Mouse (Mus musculus): Measurements from ENCODE around the gene Myh6. TPM values are rescaled to one million over a fixed set of nuclear protein-coding genes. Genes with fewer than 3 reads are reported as not detected.
A peak's percentile ranks its signal among the peaks of the same experiment; 100 is the strongest.

Myh6 gene
- polyA plus RNA-seq, 1 experiment from 2014 or later = 0.69 TPM

DNA sequence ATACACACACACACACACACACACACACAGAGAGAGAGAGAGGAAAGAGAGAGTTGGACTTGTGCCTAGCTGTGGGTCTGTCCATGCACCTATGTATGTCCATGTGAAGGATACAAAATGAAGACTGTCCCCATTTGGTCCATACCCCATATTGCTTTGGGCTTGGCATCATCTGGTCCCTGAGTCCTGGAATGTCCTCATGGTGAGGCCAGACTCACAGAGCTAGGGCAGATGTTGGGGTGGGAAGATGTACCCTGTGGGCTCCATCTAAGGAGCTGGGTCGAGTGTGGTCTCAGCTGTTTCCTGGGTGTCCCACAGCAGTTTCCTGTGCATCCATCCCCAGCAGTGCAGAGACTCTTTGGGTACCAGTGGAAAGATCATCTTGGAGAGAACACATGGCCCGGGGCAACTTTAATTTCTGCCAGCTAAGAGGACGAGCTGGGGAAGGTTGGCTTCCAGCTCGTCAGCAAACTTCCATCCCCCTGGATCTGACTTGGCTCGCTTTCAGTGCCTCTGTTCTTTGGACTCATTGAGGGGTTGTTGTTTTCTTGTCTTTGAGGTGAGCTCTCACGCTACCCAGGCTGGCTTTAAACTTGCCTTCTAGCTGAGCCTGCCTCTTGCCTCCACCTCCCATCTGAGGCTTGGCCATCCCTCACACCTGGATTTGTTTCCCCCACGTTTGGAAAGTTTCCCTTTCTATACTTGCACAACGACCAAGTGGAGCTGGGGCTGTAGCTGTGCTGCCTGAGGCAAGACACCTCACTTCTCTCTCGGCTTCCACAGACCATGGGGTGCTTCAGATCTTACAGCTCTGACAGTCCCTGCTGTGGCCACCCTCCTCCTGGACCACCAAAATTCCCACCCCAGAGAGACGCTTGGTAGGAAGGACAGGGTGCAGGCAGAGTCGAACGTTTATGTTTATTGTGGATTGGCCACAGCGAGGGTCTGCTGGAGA lies 25.4 kb downstream of the Myh6 start:
- DNase-seq (no peak), ATAC-seq (ENCODE audit: low read depth) (no peak)
- WGBS (ENCODE audit: insufficient replicate concordance) = 42% methylated on average over 13 of the region's 13 CpGs
- Histone ChIP-seq H3K9ac (no peak overlapping the region), H3K36me3 (no peaks in the 10 kb centered on the region), H3K27me3 (0 out of 2 replicates have a peak, but pooled peaks cover 16% of the 10 kb centered on the region), H3K4me2 (no peak overlapping the region), H3K27ac (no peak overlapping the region), H3K4me1 (replicated peaks) (no peaks in the 10 kb centered on the region), H3K9me3 (replicated peaks) (no peaks in the 10 kb centered on the region), H3K4me3 (replicated peaks) (no peak overlapping the region)

DNA sequence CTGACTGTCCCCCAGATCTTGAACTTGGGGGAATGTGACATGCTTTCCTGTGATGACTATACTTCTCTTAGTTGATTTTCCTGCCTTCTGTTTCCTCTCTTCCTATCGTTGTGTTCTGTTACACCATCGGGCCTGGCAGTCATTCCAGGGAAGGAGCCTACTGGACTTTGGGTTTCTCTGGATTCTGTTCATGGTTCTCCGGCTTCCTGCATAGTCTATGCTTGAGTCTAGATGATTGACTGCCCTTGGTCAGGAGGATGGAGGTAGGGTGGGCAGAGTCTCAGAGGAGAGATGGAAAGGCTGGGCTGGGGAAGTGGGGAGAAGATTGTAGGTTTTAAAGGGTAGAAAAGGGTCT lies 26.6 kb downstream of the Myh6 start:
- WGBS (ENCODE audit: insufficient replicate concordance) = 57% methylated on average over 3 of the region's 3 CpGs
- DNase-seq (no peak), ATAC-seq (ENCODE audit: low read depth) (no peak)
- no peaks in the 10 kb centered on the region for H3K36me3 ChIP-seq
- H3K4me1 ChIP-seq (replicated peaks) = no peaks in the 10 kb centered on the region
- no peak overlapping the region for H3K9ac ChIP-seq
- no peak overlapping the region for H3K27ac ChIP-seq
- H3K9me3 ChIP-seq (replicated peaks) = no peaks in the 10 kb centered on the region
- H3K27me3 ChIP-seq = 0 out of 2 replicates have a peak, but pooled peaks cover 16% of the 10 kb centered on the region
- H3K4me2 ChIP-seq = no peak overlapping the region
- no peak overlapping the region for H3K4me3 ChIP-seq (replicated peaks)

DNA sequence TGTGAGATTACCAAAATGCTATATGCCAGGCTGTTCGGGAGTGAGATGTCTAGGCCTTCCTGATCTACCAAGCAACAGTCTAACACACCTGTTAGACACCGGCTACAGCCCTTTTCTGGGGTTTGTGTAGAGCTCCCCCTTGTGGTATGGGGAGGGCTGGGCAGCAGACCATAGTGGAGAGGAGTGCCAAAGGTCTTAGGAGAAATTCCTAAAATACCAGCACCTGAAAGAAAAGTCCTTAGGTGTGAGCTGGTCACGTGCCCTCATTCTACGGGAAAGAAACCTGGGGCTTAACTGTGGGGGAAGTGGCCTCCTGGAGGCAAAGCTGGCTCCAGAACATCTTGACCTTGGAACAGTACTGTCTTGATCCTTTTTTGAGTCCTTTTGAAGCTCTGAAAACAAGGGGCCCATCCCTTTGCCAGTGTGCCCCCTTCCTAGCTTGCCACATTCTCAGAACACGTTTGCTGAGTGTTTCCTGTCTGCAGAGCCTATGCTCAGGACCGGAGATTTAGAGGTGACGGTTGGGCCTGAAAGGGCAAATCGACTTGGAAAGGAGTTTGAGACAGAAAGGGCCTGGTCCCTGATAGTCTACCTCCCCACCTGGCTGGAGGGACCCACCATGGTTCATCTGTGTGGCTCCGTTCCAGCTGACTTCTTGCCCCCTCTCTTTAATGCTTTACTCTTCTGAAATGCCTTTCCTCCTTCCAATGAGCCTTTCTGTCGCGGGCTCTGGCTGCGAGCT lies 27.1 kb downstream of the Myh6 start:
- H3K4me1 ChIP-seq (replicated peaks) = no peaks in the 10 kb centered on the region
- no peaks in the 10 kb centered on the region for H3K36me3 ChIP-seq
- H3K4me3 ChIP-seq (replicated peaks) = no peak overlapping the region
- no peaks in the 10 kb centered on the region for H3K9me3 ChIP-seq (replicated peaks)
- no peak overlapping the region for H3K4me2 ChIP-seq
- no peak overlapping the region for H3K27ac ChIP-seq
- 40% methylated on average over 12 of the region's 12 CpGs for WGBS (ENCODE audit: insufficient replicate concordance)
- H3K27me3 ChIP-seq = 0 out of 2 replicates have a peak, but pooled peaks cover 16% of the 10 kb centered on the region
- ATAC-seq (ENCODE audit: low read depth) = no peak
- DNase-seq = peak; percentile 32
- no peak overlapping the region for H3K9ac ChIP-seq

DNA sequence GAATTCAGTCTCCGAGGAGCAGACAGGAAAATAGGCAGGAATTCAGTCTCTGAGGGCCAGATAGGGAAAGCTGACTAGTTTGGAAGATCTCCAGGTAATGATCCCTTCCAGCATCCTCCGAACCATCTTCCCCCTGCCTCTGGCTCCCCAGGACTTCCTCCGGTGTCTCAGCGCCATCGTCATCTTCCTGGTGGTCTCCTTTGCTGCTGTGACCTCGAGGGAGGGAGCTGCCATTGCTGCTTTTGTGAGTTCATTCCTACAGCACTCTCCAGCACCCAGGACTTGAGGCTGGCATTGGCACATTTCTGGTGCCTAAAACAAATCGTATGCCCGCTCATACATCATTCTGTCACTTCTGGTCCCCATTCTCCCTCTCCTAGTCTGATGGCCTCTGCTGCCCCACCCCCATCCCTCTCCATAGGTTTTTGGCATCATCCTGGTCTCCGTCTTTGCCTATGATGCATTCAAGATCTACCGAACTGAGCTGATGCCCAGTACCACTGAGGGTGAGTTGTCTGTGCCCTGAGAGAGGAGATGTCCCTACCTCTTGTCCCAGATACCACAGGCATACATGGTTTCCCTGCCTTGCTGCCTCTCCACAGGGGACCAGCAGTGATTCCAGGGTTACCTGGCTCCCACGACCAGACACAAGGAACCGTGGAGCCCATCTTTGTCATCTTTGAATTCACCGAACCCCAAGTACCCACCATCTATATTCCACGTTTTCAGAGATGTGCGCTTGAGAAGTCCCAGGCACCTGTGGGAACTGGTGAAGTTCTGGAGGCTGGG lies 28.1 kb downstream of the Myh6 start:
- H3K4me2 ChIP-seq = no peak overlapping the region
- H3K27ac ChIP-seq = no peak overlapping the region
- H3K9ac ChIP-seq = no peak overlapping the region
- no peak overlapping the region for H3K4me3 ChIP-seq (replicated peaks)
- ATAC-seq (ENCODE audit: low read depth) (no peak), DNase-seq (no peak)
- H3K36me3 ChIP-seq = no peaks in the 10 kb centered on the region
- 59% methylated on average over 15 of the region's 15 CpGs for WGBS (ENCODE audit: insufficient replicate concordance)
- H3K9me3 ChIP-seq (replicated peaks) = no peaks in the 10 kb centered on the region
- H3K4me1 ChIP-seq (replicated peaks) = no peaks in the 10 kb centered on the region
- H3K27me3 ChIP-seq = 0 out of 2 replicates have a peak, but pooled peaks cover 16% of the 10 kb centered on the region

DNA sequence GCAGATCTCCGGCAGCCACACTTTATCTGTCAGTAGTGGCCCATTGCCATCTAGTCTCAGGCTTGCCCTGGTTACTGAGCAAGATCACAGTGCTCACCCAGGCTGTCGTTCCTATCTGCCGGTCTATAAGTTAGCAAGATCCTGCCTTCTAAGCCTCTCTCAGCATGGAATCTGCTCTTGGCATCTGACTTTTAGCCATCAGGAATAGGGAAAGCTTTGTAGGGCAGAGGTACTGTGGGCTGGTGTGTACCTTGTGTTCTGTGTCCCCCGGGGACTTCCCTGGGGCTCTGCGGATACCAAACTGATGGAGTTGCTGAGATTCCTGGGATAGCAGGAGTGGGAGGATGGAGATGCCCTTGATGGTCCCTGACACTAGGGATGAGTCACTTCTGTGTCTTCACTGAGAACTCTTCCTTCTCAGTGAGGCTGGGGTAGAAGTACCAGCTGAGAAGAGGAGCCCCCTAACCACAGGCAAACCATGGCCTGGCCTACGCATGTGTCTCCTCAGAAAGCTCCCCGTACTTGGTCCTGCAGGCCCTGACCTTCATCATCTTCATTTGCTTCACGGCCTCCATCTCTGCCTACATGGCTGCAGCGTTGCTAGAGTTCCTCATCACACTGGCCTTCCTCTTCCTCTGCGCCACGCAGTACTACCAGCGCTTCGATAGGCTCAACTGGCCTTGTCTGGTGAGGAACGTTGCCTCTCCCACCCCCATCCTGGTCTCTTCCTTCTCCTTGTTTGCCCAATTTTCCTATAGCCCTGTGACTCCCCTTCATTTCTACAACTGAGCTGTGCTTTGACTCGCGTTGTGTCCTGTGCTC lies 29.2 kb downstream of the Myh6 start:
- Histone ChIP-seq H3K27ac (no peak overlapping the region), H3K27me3 (peaks cover 19% of the 10 kb centered on the region; the same call in 1 of the 2 replicates), H3K4me1 (replicated peaks) (no peaks in the 10 kb centered on the region), H3K9ac (no peak overlapping the region), H3K4me2 (no peak overlapping the region), H3K36me3 (no peaks in the 10 kb centered on the region), H3K4me3 (replicated peaks) (no peak overlapping the region), H3K9me3 (replicated peaks) (no peaks in the 10 kb centered on the region)
- WGBS (ENCODE audit: insufficient replicate concordance) = 72% methylated on average over 16 of the region's 16 CpGs
- DNase-seq (no peak), ATAC-seq (ENCODE audit: low read depth) (no peak)

DNA sequence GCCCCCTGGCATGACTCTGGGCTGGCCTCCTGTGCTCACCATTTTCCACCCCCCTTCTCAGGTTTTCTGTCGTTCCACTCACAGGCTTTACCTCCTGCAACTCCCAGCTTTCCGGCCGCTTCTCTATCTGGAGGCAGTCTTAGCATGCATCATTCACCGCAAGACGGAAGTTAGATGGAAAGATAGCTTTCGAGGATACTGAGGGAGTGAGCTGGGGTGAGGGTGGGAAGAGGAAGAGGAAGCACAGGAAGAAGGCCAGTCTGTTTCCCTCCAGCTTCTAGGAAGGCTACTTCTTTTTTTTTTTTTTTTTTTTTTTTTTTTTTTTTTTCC lies 29.9 kb downstream of the Myh6 start:
- no peak overlapping the region for H3K9ac ChIP-seq
- no peak overlapping the region for H3K4me2 ChIP-seq
- ATAC-seq (ENCODE audit: low read depth) (no peak), DNase-seq (no peak)
- H3K4me3 ChIP-seq (replicated peaks) = no peak overlapping the region
- no peaks in the 10 kb centered on the region for H3K36me3 ChIP-seq
- no peaks in the 10 kb centered on the region for H3K9me3 ChIP-seq (replicated peaks)
- H3K27me3 ChIP-seq = peaks cover 21% of the 10 kb centered on the region; the same call in 1 of the 2 replicates
- no peaks in the 10 kb centered on the region for H3K4me1 ChIP-seq (replicated peaks)
- WGBS (ENCODE audit: insufficient replicate concordance) = 21% methylated on average over 6 of the region's 6 CpGs
- H3K27ac ChIP-seq = no peak overlapping the region

DNA sequence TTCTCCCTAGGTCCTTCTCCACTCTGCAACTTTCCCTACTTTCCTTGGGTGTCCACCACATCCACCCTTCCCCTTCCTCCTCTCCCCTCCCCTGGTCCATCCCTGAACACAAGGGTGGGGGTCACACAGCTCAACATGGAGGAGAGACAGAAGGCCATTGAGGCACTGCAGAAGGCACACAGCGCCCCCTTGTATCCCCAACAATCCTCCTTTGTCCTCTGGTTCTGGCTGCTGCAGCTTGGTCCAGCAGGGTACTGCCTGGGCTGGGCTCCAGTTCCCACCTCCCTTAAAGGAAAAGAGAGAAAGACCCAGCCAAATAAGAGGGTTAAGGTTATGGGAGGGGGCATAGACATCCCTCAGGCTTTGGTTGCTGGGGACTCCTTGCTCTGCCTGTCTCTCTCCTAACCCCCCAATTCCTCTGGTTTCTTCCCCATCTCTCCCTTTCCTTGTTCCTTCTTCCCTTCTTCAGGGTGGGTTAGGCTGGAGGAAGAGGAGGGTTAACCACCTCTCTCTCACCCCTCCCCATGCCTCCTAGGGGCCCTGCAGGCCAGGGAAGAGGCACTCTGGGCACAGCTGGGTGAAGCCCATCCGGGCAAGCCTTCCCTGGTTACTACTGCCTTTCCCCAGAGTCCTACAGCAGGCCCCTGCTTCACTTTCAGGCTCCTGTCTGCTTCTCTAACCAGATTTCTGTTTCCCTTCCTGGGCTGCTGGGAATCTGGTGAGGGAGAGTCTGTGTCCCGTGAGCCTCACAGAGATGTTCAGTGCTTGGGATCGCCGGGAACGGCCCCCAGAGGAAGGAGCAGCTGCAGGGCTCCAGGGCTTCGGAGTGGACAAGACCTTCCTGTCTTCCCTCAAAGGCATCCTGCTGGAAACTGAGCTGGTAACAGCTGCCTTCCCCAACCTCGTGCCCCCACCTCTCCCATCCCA lies 30.6 kb downstream of the Myh6 start, which contains the start of gene Cmtm5:
TSS of gene Cmtm5 (plus strand) at position 358 of the 927 bp plus-strand sequence.
- Histone ChIP-seq H3K9ac (no peak within 1 kb of the TSS), H3K27ac (no peak within 1 kb of the TSS), H3K4me2 (no peak within 1 kb of the TSS), H3K4me1 (replicated peaks) (no peaks in the 10 kb centered on the region), H3K27me3 (peaks cover 26% of the 10 kb centered on the region; the same call in 1 of the 2 replicates), H3K36me3 (no peaks in the 10 kb centered on the region), H3K9me3 (replicated peaks) (no peaks in the 10 kb centered on the region), H3K4me3 (replicated peaks) (no peak within 1 kb of the TSS)
- 34% methylated on average over 8 of the region's 8 CpGs for WGBS (ENCODE audit: insufficient replicate concordance)
- ATAC-seq (ENCODE audit: low read depth) (no peak), DNase-seq (no peak)

DNA sequence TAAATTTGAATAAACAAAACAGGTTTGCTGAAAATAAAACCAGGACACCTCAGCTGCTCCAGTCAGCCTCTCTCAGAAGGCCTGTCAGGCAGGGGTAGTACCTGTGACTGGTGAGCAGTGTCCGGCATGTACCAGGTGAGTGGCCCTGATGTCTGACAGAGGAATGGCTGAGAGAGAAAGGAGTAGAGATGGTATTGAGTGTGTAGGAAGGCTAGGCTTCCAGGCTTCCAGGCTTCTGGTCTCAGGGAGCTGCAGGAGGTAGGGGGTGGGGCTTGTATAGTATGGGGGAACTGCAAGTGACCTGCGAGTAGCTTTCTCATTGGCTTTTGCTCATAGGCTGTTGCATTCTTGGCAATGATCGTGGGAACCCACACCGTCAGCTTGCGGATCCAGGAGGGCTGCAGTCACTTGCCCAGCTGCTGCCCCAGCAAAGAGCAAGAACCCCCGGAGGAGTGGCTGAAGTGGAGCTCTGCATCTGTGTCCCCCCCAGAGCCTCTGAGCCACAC lies 34.0 kb downstream of the Myh6 start, which contains the start of gene Il25:
TSS of gene Il25 (plus strand) at position 51 of the 506 bp plus-strand sequence.
- Histone ChIP-seq H3K4me2 (no peak within 1 kb of the TSS), H3K36me3 (no peaks in the 10 kb centered on the region), H3K27me3 (peaks cover 43% of the 10 kb centered on the region), H3K27ac (no peak within 1 kb of the TSS), H3K4me3 (replicated peaks) (no peak within 1 kb of the TSS), H3K4me1 (replicated peaks) (no peaks in the 10 kb centered on the region), H3K9ac (no peak within 1 kb of the TSS), H3K9me3 (replicated peaks) (no peaks in the 10 kb centered on the region)
- 50% methylated on average over 6 of the region's 6 CpGs for WGBS (ENCODE audit: insufficient replicate concordance)
- no peak for ATAC-seq (ENCODE audit: low read depth)
- no peak for DNase-seq

DNA sequence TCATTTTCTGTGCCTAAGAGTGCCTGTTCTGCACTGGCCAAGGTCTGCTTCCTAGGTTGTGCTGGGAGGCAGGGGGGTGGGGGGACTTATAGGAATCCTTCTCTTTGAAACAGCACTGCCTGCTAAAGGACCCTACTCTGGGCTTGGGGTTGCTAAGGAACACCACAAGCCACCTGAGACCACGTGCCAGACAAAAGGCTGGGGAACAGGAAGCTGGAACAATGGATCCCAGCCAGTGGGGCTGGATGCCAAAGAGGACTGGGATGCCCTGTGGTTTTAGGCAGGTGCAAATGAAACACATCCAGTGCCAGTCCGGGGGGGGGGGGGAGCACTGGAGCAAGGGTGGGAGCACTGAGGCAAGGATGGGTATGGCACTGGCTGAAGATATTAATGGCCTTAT lies 36.3 kb downstream of the Myh6 start:
- no peak overlapping the region for H3K27ac ChIP-seq
- peaks cover 61% of the 10 kb centered on the region for H3K27me3 ChIP-seq
- H3K4me2 ChIP-seq = no peak overlapping the region
- no peaks in the 10 kb centered on the region for H3K9me3 ChIP-seq (replicated peaks)
- no peak overlapping the region for H3K4me3 ChIP-seq (replicated peaks)
- H3K9ac ChIP-seq = no peak overlapping the region
- DNase-seq (no peak), ATAC-seq (ENCODE audit: low read depth) (no peak)
- H3K4me1 ChIP-seq (replicated peaks) = peaks cover 9% of the 10 kb centered on the region
- no peaks in the 10 kb centered on the region for H3K36me3 ChIP-seq
- WGBS (ENCODE audit: insufficient replicate concordance) = 24% methylated on average over 2 of the region's 2 CpGs

All from liver, embryonic 13.5 days (tissue).